Mouse (Mus musculus): ENCODE data around the gene Wdr18. TPM values are rescaled to one million over a fixed set of nuclear protein-coding genes. Genes with fewer than 3 reads are reported as not detected.
"Not testable (repeated sequence)": the region's sequence is repeated elsewhere in the genome, so short reads cannot be mapped to it uniquely, and the experiment has no call there.

The Wdr18 gene
- polyA plus RNA-seq, 1 experiment, result 40.8 TPM

GRCm38 (mm10) chr10:79942988-79943387 is 17.0 kb upstream of the Wdr18 start:
- no peak for DNase-seq (ENCODE audit: low read depth, low spot score)
- 93% methylated on average over 1 of the region's 1 CpGs for WGBS

GRCm38 (mm10) chr10:79943471-79943901 is 16.5 kb upstream of the Wdr18 start:
- DNase-seq (ENCODE audit: low read depth, low spot score), result no peak
- 33% methylated on average over 9 of the region's 9 CpGs for WGBS

GRCm38 (mm10) chr10:79945507-79946234 is 14.3 kb upstream of the Wdr18 start:
- 40% methylated on average over 16 of the region's 16 CpGs for WGBS
- no peak for DNase-seq (ENCODE audit: low read depth, low spot score)

GRCm38 (mm10) chr10:79946752-79947322 is 13.1 kb upstream of the Wdr18 start:
- DNase-seq (ENCODE audit: low read depth, low spot score), result no peak
- WGBS, result 54% methylated on average over 7 of the region's 7 CpGs

GRCm38 (mm10) chr10:79947502-79947901 is 12.4 kb upstream of the Wdr18 start:
- WGBS, result 87% methylated on average over 6 of the region's 6 CpGs
- DNase-seq (ENCODE audit: low read depth, low spot score), result no peak

- 92% methylated on average over 4 of the region's 4 CpGs for WGBS
- no peak for DNase-seq (ENCODE audit: low read depth, low spot score)
Observed at GRCm38 (mm10) chr10:79949873-79950272, 10.1 kb upstream of the Wdr18 start.

- DNase-seq (ENCODE audit: low read depth, low spot score), result no peak
- 88% methylated on average over 18 of the region's 18 CpGs for WGBS
Observed at GRCm38 (mm10) chr10:79950661-79951060, 9.3 kb upstream of the Wdr18 start.

- WGBS, result 81% methylated on average over 6 of the region's 6 CpGs
- DNase-seq (ENCODE audit: low read depth, low spot score), result no peak
Observed at GRCm38 (mm10) chr10:79953946-79954345, 6.0 kb upstream of the Wdr18 start.

GRCm38 (mm10) chr10:79955691-79956090 is 4.3 kb upstream of the Wdr18 start:
- DNase-seq (ENCODE audit: low read depth, low spot score), result no peak
- 86% methylated on average over 9 of the region's 9 CpGs for WGBS

GRCm38 (mm10) chr10:79956643-79957154 is 3.3 kb upstream of the Wdr18 start:
- no peak for DNase-seq (ENCODE audit: low read depth, low spot score)
- WGBS, result 65% methylated on average over 4 of the region's 4 CpGs

- WGBS, result 7% methylated on average over 21 of the region's 21 CpGs
- no peak for DNase-seq (ENCODE audit: low read depth, low spot score)
Observed at GRCm38 (mm10) chr10:79958140-79958816, 1.7 kb upstream of the Wdr18 start.

GRCm38 (mm10) chr10:79959412-79959811 is 540 bp upstream of the Wdr18 start:
- 5% methylated on average over 10 of the region's 10 CpGs for whole genome bisulfite sequencing
- not testable (repeated sequence) for DNase-seq (ENCODE audit: low read depth, low spot score)

GRCm38 (mm10) chr10:79960671-79961294 is 831 bp downstream of the Wdr18 start:
- no peak for DNase-seq (ENCODE audit: low read depth, low spot score)
- WGBS, result 7% methylated on average over 10 of the region's 10 CpGs

- 93% methylated on average over 7 of the region's 7 CpGs for WGBS
- DNase-seq (ENCODE audit: low read depth, low spot score), result no peak
Observed at GRCm38 (mm10) chr10:79964727-79965126, 4.8 kb downstream of the Wdr18 start.

GRCm38 (mm10) chr10:79965325-79965724 is 5.4 kb downstream of the Wdr18 start:
- DNase-seq (ENCODE audit: low read depth, low spot score), result no peak
- 86% methylated on average over 5 of the region's 5 CpGs for WGBS

- no peak for DNase-seq (ENCODE audit: low read depth, low spot score)
- WGBS, result 86% methylated on average over 5 of the region's 5 CpGs
Observed at GRCm38 (mm10) chr10:79966886-79967400, 7.0 kb downstream of the Wdr18 start.

- WGBS, result 88% methylated on average over 1 of the region's 1 CpGs
- DNase-seq (ENCODE audit: low read depth, low spot score), result no peak
Observed at GRCm38 (mm10) chr10:79968181-79968580, 8.2 kb downstream of the Wdr18 start.

GRCm38 (mm10) chr10:79969124-79969568 is 9.2 kb downstream of the Wdr18 start:
- DNase-seq (ENCODE audit: low read depth, low spot score), result no peak
- WGBS, result 38% methylated on average over 3 of the region's 3 CpGs

- 6% methylated on average over 47 of the region's 47 CpGs for WGBS
- no peak for DNase-seq (ENCODE audit: low read depth, low spot score)
Observed at GRCm38 (mm10) chr10:79970415-79971182, 10.6 kb downstream of the Wdr18 start, which contains the start of gene Grin3b. Gene Grin3b (plus strand): TSS chr10:79970715.
